Mouse (Mus musculus) ES-E14 (cell line): ENCODE data around the gene Ccnk. TPM values are rescaled to one million over a fixed set of nuclear protein-coding genes. Genes with fewer than 3 reads are reported as not detected.

Experiments
- DNase-seq: peaks from one replicate; pipeline ENCODE4 v3.0.0-alpha.2; 2013; ENCODE audit warnings: low read depth, low spot score
- H3K27ac ChIP-seq: 2 replicates; pipeline ENCODE4 v1.5.1; 2012; ENCODE audit warnings: low read depth, mild to moderate bottlenecking, low read length, moderate library complexity, mixed read lengths; ENCODE audit not compliant: poor library complexity, insufficient read depth, severe bottlenecking
- H3K36me3 ChIP-seq: 2 replicates; pipeline ENCODE4 v1.6.1; 2012; ENCODE audit warnings: mild to moderate bottlenecking, low read length, moderate library complexity, mixed read lengths; ENCODE audit not compliant: control insufficient read depth, poor library complexity, insufficient read depth, severe bottlenecking
- H3K4me1 ChIP-seq, 2 experiments: fragments of 150-350 bp in 1 of 2; sonication (generic) in 1 of 2; 2 replicates each; pipeline ENCODE4 v1.6.1; 2012; ENCODE audit warnings: low read length in 2 of 2, mild to moderate bottlenecking in 1 of 2, mixed read lengths in 1 of 2; ENCODE audit not compliant: control insufficient read depth in 2 of 2, insufficient read depth in 2 of 2, poor library complexity in 1 of 2
- H3K4me3 ChIP-seq, 2 experiments: fragments of 150-350 bp in 1 of 2; sonication (generic) in 1 of 2; 2 replicates each; pipeline ENCODE4 v1.5.1; 2012; ENCODE audit warnings: low read length in 2 of 2, low read depth in 1 of 2, mild to moderate bottlenecking in 1 of 2, mixed read lengths in 1 of 2; ENCODE audit not compliant: insufficient read depth in 1 of 2, poor library complexity in 1 of 2, severe bottlenecking in 1 of 2
- H3K9ac ChIP-seq: 2 replicates; pipeline ENCODE4 v1.6.1; 2012; ENCODE audit warnings: low read depth, mild to moderate bottlenecking, low read length, mixed read lengths; ENCODE audit not compliant: poor library complexity, insufficient read depth, severe bottlenecking
- H3K9me3 ChIP-seq: fragments of 150-350 bp; sonication (generic); 2 replicates; pipeline ENCODE4 v1.6.1; 2012; ENCODE audit warnings: low read depth, mild to moderate bottlenecking, low read length; ENCODE audit not compliant: control insufficient read depth, insufficient read depth
- CHD2 ChIP-seq: IDR thresholded peaks from 2 replicates; pipeline ENCODE4 v1.6.1; 2014; ENCODE audit warnings: mild to moderate bottlenecking, low read depth, low read length, inconsistent platforms
- HCFC1 ChIP-seq: IDR thresholded peaks from 2 replicates; pipeline ENCODE4 v1.6.1; 2012; ENCODE audit warnings: low read length, inconsistent platforms, borderline replicate concordance; ENCODE audit not compliant: insufficient read depth
- MAFK ChIP-seq: IDR thresholded peaks from 2 replicates; pipeline ENCODE4 v1.6.1; 2014; ENCODE audit warnings: mild to moderate bottlenecking, low read depth, low read length, inconsistent platforms; ENCODE audit not compliant: insufficient read depth
- ZC3H11A ChIP-seq: IDR thresholded peaks from 2 replicates; pipeline ENCODE4 v1.6.1; 2012; ENCODE audit warnings: low read depth, mild to moderate bottlenecking, inconsistent platforms, low read length, borderline replicate concordance
- ZNF384 ChIP-seq: IDR thresholded peaks from 2 replicates; pipeline ENCODE4 v1.6.1; 2012; ENCODE audit warnings: low read depth, low read length, inconsistent platforms
- in situ Hi-C, 2 experiments: fragments of 600-800 bp; cut with MboI; formaldehyde crosslinking; loops; one replicate each; pipeline ENCODE4 v1.15.1; 2025; ENCODE audit warnings: low sequenced_read_pairs in 2 of 2, inconsistent platforms in 1 of 2; ENCODE audit not compliant: unreplicated experiment in 2 of 2
- total RNA-seq: library from RNA; depleted of rRNA; stranded (reverse); fragments of 300-350 nt; gene quantifications from 2 replicates; pipeline ENCODE4 v1.2.3, GENCODE M21; 2012

Gene Ccnk
- total RNA-seq, 1 experiment: 14.5 TPM

DNA sequence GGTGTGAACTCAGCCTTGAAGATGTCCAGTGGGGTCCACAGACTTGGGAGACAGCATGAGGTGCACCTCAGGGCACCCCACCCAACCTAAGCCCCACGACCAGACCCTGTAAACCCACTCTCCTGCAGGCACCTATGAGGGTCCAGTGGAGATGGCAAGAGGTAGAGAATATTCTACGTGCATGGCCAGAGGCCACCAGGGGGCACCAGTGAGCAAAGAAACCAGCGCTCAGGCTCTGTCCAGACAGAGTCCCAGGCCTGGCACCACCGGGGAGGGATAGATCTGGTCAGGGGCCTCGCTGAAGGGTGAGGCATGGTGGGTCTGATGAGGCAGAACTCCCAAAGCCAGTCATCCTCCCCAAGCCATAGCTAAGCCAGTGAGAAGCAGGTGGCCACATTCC is 27.3 kb downstream of the Ccnk start:
- H3K36me3 ChIP-seq: peaks cover 31% of the 10 kb centered on the region
- H3K9me3 ChIP-seq: no peaks in the 10 kb centered on the region
- in situ Hi-C loops: loop anchor here in 1 of 2 experiments (5.0 kb wide), 1 partner anchor 91 kb away; no protein-coding TSS in a partner anchor

DNA sequence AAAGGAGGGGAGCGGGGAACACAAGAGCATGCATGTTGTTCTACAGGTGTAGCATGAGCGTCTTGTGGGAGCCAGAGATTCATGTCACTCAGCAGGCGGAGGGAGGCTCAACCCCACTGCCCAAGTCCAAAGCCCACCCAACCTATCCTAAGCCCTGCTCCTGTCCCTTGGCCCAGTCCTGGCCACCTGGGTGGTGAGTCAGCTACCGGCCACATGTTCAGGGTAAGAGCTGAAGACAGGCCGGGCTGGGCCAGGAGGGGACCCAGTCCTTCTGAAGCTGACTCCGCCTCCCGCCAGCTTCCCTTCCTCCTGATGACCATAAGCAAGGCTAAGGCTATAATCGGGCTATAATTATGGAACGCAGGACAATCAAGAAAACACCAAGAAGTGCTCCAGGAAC is 28.8 kb downstream of the Ccnk start:
- Histone ChIP-seq H3K36me3 (peaks cover 21% of the 10 kb centered on the region), H3K9me3 (no peaks in the 10 kb centered on the region), H3K4me3 (no peak overlapping the region), H3K4me1 (peaks cover 0 to 3% of the 10 kb centered on the region in 2 experiments; a peak in 1 of 4 replicates), H3K9ac (no peak overlapping the region), H3K27ac (no peak overlapping the region)
- in situ Hi-C loops: loop anchor here in 1 of 2 experiments (5.0 kb wide), 1 partner anchor 89 kb away; no protein-coding TSS in a partner anchor
- DNase-seq: no peak
- no peak for TF ChIP-seq ZC3H11A
- no peak for TF ChIP-seq HCFC1
- no peak for TF ChIP-seq ZNF384
- no peak for TF ChIP-seq CHD2
- TF ChIP-seq MAFK: no peak

More for the DNA sequence above, 27.3 kb downstream of the Ccnk start:
- Histone ChIP-seq H3K4me1 (peaks cover 0 to 3% of the 10 kb centered on the region in 2 experiments; a peak in 1 of 4 replicates), H3K9ac (no peak overlapping the region), H3K4me3 (no peak overlapping the region), H3K27ac (no peak overlapping the region)
- DNase-seq: peak; percentile 62
- TF ChIP-seq MAFK (no peak), ZC3H11A (no peak), ZNF384 (no peak), CHD2 (no peak), HCFC1 (no peak)

DNA sequence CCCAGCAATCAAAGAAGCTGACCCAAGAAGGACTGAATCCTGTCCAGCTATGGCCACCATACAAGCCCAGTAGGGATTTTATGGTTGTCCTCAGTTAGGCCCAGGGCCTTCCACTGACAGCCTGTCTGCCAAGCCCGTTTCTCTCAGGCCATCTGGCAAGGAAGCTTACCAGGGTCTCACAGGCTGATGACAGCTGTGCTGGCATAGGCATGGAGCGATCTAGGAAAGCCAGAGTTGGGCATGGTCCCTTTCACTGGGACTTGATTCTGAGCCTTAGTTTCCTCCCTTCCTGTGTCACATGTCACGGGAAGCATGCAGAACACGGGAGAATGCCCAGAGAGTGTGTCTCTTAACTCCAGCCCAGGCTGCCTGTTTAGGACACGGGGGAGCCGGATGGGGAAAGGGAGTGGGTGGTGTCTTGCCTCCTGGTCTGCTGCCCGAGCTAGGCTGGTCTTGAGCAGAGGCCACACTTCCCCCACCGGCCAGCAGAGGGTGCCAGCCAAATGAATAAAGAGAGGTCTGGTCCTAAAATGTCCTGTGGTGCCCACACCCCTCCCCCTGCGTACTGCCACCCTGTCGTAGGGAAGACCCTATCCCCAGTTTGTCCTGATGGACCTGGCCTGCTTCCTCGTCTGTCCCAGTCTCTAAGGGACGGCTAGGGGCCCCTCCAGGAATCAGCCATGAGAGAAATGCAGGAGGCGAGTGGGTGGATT is 29.5 kb downstream of the Ccnk start:
- in situ Hi-C loops: loop anchor here in 1 of 2 experiments (5.0 kb wide), 1 partner anchor 88 kb away; no protein-coding TSS in a partner anchor
- peak; percentile 28 for DNase-seq
- Histone ChIP-seq H3K4me1 (peaks cover 0 to 3% of the 10 kb centered on the region in 2 experiments; a peak in 1 of 4 replicates), H3K27ac (no peak overlapping the region), H3K36me3 (peaks cover 18% of the 10 kb centered on the region; the same call in 1 of the 2 replicates), H3K9ac (no peak overlapping the region), H3K4me3 (no peak overlapping the region), H3K9me3 (no peaks in the 10 kb centered on the region)
- TF ChIP-seq ZNF384: no peak
- no peak for TF ChIP-seq CHD2
- TF ChIP-seq ZC3H11A: no peak
- no peak for TF ChIP-seq MAFK
- no peak for TF ChIP-seq HCFC1

DNA sequence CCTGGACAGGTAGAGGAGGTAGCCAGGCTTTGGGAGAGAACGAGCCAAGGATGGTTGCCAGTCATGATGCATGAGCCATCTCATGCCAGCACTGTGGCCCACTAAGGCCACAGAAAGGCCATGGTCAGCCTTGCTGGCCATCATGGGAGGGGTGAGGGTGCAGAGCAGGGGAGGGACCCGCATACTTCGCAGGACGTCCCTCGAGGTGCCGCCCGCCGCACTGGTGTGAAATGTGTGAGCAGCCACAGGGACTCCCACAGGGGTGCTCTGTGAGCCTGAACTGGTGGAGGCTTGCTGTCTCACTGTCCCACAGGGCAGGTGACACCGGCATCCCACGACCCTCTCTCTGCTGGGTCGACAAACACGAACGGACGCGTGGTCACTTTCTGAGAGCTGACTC is 31.2 kb downstream of the Ccnk start:
- Histone ChIP-seq H3K9me3 (no peaks in the 10 kb centered on the region), H3K9ac (no peak overlapping the region), H3K36me3 (peaks cover 9% of the 10 kb centered on the region; the same call in 1 of the 2 replicates), H3K4me1 (peaks cover 0 to 3% of the 10 kb centered on the region in 2 experiments; a peak in 1 of 4 replicates), H3K27ac (no peak overlapping the region), H3K4me3 (no peak overlapping the region)
- in situ Hi-C loops: no loop called here
- DNase-seq: no peak
- no peak for TF ChIP-seq ZC3H11A
- no peak for TF ChIP-seq MAFK
- no peak for TF ChIP-seq HCFC1
- no peak for TF ChIP-seq CHD2
- no peak for TF ChIP-seq ZNF384
